Mouse (Mus musculus) heart, embryonic 10.5 days (tissue): ENCODE measurements around the gene Macrod1. TPM values are rescaled to one million over a fixed set of nuclear protein-coding genes. Genes with fewer than 3 reads are reported as not detected.

Experiments
- DNase-seq: peaks from one replicate; pipeline ENCODE4 v3.0.0-alpha.2; 2017; ENCODE audit warnings: low spot score
- H3K27ac ChIP-seq: fragments of 300-500 bp; sonication (generic); 2 replicates; pipeline ENCODE4 v1.5.1; 2016; ENCODE audit warnings: mild to moderate bottlenecking
- H3K27me3 ChIP-seq: fragments of 300-500 bp; sonication (generic); 2 replicates; pipeline ENCODE4 v1.6.1; 2016; ENCODE audit warnings: mild to moderate bottlenecking; ENCODE audit not compliant: poor library complexity, insufficient read depth, severe bottlenecking
- H3K36me3 ChIP-seq: fragments of 300-500 bp; sonication (generic); 2 replicates; pipeline ENCODE4 v1.6.1; 2016; ENCODE audit warnings: mild to moderate bottlenecking, moderate library complexity
- H3K4me1 ChIP-seq: fragments of 300-500 bp; sonication (generic); 2 replicates; pipeline ENCODE4 v1.6.1; 2016; ENCODE audit warnings: mild to moderate bottlenecking
- H3K4me3 ChIP-seq: fragments of 300-500 bp; sonication (generic); 2 replicates; pipeline ENCODE4 v1.5.1; 2016; ENCODE audit warnings: mild to moderate bottlenecking, moderate library complexity
- H3K9me3 ChIP-seq: fragments of 300-500 bp; sonication (generic); 2 replicates; pipeline ENCODE4 v1.6.1; 2016; ENCODE audit warnings: mild to moderate bottlenecking, moderate library complexity
- WGBS: fragments of 180-500 bp; shearing (Covaris S2); methylation state at CpG from one replicate; pipeline ENCODE4 v1.1.7; 2016; 5-methylcytosine and 5-hydroxymethylcytosine counted together
- polyA plus RNA-seq: library from polyadenylated mRNA; unstranded; fragments of >200 nt; fragmentation: Nextera tagmentation; extraction: Ambion mirVana; gene quantifications from 2 replicates; pipeline ENCODE4 v1.2.1, GENCODE M21; 2016

Gene Macrod1
- polyA plus RNA-seq, 1 experiment from 2014 or later: 8.0 TPM

DNA sequence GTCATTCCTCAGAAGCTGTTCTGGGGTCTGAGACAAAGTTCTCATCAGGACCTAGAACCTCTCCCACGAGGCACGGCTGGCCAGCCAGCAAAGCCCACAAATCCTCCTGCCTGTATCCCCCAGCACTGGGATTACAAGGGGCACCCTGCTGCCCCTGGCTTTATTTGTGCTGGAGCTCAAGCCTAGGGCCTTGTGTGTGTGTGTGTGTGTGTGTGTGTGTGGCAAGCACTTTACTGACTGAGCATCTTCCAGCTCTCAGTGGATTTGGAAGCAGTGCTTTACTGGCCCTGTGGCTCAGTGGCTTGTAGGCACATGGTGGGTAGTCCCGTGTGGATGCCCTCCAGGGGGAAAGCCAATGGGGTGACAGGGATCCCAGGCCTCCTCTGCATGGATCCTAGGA is 56.0 kb downstream of the Macrod1 start:
- H3K36me3 ChIP-seq: no peaks in the 10 kb centered on the region
- peaks cover 70% of the 10 kb centered on the region for H3K4me1 ChIP-seq
- 52% methylated on average over 3 of the region's 3 CpGs for WGBS
- peaks cover 40% of the 10 kb centered on the region for H3K27me3 ChIP-seq
- H3K27ac ChIP-seq: peak overlapping the region; percentile 72
- no peaks in the 10 kb centered on the region for H3K9me3 ChIP-seq
- no peak for DNase-seq
- H3K4me3 ChIP-seq: no peak overlapping the region

DNA sequence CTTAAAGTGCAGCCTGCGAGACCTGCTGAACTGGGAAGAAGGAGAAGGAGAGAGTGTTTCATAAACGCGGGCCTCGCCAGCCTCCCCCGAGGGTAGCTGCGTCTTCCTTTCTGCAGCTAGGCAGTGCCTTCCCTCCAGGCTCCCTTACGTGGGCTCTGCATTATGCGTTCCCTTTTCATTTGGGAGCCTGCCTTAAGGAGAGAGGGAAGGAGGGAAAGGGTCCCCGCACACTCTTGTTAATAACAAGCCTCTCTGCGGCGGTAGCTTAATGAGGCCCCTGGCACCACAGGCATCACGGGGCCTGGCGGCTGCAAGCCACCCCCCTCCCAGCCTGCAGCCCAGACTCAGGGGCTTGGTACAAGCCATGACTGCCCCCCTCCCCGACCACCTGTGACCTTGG is 57.0 kb downstream of the Macrod1 start:
- 52% methylated on average over 14 of the region's 14 CpGs for WGBS
- no peak overlapping the region for H3K4me3 ChIP-seq
- no peaks in the 10 kb centered on the region for H3K9me3 ChIP-seq
- peaks cover 80% of the 10 kb centered on the region for H3K4me1 ChIP-seq
- H3K27ac ChIP-seq: peak overlapping the region; percentile 72
- peaks cover 43% of the 10 kb centered on the region for H3K27me3 ChIP-seq
- H3K36me3 ChIP-seq: no peaks in the 10 kb centered on the region
- no peak for DNase-seq

DNA sequence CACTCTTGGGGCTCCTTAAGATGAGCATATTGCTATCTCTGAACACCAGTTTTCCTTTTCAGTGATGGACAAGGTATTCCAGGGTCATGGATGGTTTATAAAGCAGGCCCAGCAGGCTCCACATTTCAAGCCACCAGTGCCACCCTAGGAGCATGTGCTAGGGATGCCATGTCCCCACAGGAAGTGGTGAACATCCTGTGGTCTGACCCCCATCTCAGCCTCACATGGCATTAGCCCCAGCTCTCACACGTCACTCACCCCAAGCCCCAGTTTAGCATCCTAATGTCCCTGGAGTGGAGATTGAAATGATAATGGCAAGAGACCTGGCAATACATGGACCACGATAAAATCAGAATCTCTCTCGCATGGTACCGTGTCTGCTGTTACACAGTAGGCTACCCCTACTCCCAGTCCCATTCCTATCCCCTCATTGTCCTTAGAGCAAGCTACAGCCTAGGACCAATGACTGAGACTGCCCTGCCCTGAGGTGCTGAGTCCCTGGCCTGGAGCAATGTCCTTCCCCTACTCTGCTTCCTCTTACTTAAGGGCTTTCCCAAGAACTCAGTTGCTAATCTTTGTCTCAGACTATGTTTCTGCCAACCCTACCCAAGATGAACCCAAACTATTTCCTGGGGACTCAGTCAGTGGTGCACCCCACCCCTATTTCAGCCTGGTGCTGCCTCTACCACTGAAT is 59.6 kb downstream of the Macrod1 start:
- WGBS: 76% methylated on average over 4 of the region's 4 CpGs
- DNase-seq: no peak
- Histone ChIP-seq H3K27ac (0 out of 2 replicates have a peak overlapping the region, but pooled peaks have one; percentile 16), H3K9me3 (no peaks in the 10 kb centered on the region), H3K4me3 (no peak overlapping the region), H3K4me1 (peaks cover 82% of the 10 kb centered on the region), H3K36me3 (no peaks in the 10 kb centered on the region), H3K27me3 (peaks cover 34% of the 10 kb centered on the region)

DNA sequence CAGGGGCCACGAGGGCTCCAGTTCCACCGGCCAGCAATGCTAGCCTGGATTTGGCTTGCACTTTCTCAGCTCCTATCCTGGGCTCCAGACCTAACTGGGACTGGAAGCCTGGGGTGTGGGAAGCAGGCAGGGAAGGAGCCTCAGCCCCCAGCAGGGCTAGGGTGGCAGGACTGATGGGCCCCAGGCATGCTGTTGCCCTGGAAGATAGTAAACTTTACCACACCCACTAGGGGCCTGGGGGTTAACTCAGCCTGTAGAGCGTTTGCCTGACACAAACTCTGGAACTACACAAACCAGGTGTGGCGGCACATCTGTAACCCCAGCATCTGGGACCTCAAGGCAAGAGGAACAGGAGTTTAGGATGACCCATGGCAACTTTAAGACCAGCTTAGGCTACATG is 60.5 kb downstream of the Macrod1 start:
- peak overlapping the region; percentile 67 for H3K27ac ChIP-seq
- WGBS: 58% methylated on average over 4 of the region's 4 CpGs
- no peaks in the 10 kb centered on the region for H3K36me3 ChIP-seq
- peaks cover 83% of the 10 kb centered on the region for H3K4me1 ChIP-seq
- H3K4me3 ChIP-seq: no peak overlapping the region
- no peaks in the 10 kb centered on the region for H3K9me3 ChIP-seq
- H3K27me3 ChIP-seq: peaks cover 28% of the 10 kb centered on the region
- DNase-seq: no peak

DNA sequence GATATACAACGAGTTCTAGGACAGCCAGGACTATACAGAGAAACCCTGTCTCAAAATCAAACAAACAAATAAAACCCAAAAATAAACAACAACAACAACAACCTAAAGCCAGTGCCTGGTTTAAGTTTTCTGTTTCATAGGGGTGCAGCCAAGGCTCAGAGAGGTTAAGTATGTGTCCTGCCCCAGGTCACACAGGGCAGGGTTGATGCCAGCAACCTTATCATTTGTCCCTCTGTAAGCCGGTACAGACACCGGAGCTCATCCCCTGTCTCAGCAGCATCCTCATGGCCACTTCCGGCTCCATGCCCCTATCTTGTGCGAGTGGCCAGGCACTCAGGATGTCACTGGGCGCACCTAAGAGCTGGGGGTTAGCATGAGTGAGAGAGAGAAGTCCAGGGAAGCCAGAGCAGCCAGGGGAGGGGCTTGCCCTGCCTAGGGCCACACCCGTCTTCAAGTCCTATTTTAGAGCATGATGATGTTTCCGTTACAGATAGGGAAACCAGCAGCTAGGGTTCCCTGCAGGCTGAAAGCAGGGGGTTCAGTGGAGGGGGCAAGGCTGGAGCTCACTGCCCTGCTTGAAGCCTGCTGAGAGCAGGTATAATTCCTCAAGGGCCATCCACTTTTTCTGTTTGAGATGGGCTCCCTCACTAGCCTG is 61.2 kb downstream of the Macrod1 start:
- Histone ChIP-seq H3K4me1 (peaks cover 83% of the 10 kb centered on the region), H3K36me3 (no peaks in the 10 kb centered on the region), H3K27me3 (peaks cover 28% of the 10 kb centered on the region), H3K4me3 (no peak overlapping the region), H3K9me3 (no peaks in the 10 kb centered on the region), H3K27ac (peak overlapping the region; percentile 67)
- no peak for DNase-seq
- WGBS: 44% methylated on average over 8 of the region's 8 CpGs

DNA sequence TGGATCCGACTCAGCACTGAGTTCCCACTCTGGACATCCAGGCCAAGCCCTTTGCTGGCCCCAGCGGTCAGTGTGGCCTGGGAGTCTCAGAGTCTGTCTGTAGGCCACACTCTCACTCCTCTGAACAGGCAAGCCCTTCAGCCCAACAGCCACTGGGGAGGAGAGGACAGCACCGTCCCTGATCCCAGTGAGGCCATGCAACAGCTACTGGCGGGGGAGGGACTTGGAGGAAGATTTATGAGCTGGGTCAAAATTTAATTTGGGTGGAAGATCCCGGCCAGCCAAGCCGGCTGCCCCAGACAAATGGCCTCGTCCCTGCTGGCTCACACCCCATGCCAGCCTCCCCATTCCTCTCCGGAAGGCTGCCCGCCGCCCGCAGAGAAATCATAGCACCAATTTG is 64.6 kb downstream of the Macrod1 start:
- H3K4me3 ChIP-seq: no peak overlapping the region
- peaks cover 62% of the 10 kb centered on the region for H3K4me1 ChIP-seq
- H3K27ac ChIP-seq: peak overlapping the region; percentile 89; the same call in 1 of the 2 replicates
- H3K9me3 ChIP-seq: no peaks in the 10 kb centered on the region
- 70% methylated on average over 11 of the region's 11 CpGs for WGBS
- peaks cover 33% of the 10 kb centered on the region for H3K27me3 ChIP-seq
- no peaks in the 10 kb centered on the region for H3K36me3 ChIP-seq
- no peak for DNase-seq

DNA sequence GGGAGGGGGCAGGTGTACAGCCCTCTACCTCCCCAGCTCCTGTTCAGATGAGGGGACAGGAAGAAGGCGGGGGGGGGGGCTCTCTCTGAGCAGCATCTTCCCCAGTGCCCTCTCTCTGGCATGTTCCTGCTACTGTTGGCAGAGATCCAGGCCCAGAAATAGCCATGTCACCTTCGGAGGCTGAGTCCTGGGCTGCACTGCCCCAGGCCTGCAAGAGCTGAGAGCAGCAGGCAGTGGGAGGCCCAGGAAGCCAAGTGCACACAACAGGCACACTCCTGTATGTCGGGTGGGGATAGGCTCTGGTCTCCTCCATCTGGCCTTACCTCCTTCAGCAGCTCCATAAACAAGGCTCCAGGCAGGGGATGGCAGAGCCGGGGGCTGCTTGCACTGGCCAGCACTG is 65.7 kb downstream of the Macrod1 start:
- Histone ChIP-seq H3K27me3 (peaks cover 30% of the 10 kb centered on the region), H3K36me3 (no peaks in the 10 kb centered on the region), H3K9me3 (no peaks in the 10 kb centered on the region), H3K27ac (peak overlapping the region; percentile 89), H3K4me1 (peaks cover 52% of the 10 kb centered on the region), H3K4me3 (peak overlapping the region; percentile 22)
- DNase-seq: peak; percentile 85
- WGBS: 33% methylated on average over 4 of the region's 4 CpGs

DNA sequence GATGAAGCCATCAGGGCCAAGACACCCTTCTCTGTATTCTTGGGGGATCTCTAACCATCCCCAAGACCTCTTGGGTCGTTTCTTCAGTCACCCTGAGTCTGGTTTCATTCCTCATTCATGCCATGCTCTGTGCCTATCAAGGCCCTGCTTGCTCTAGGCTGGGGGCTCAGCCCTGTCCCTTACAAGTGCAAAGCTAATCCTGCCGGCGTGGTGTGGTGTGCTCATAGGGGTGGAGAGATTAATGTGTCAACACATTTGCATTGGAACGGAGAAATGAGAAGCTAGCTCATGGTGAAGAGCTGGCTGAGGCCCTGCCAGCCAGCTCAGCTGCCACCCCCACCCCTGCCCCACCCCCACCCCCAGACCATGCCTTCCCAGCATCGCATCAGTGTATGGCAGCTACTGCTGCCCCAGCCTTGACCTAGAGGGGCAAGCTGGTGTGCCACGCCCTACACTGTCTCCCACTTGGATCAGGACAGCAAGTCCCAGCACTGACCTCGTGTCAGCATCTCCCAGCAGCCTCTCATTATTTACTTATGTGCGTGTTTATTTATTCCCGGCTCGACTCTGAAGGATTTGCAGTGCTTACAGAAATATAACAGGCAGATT is 66.2 kb downstream of the Macrod1 start:
- Histone ChIP-seq H3K27me3 (peaks cover 30% of the 10 kb centered on the region), H3K4me3 (peak overlapping the region; percentile 22)

DNA sequence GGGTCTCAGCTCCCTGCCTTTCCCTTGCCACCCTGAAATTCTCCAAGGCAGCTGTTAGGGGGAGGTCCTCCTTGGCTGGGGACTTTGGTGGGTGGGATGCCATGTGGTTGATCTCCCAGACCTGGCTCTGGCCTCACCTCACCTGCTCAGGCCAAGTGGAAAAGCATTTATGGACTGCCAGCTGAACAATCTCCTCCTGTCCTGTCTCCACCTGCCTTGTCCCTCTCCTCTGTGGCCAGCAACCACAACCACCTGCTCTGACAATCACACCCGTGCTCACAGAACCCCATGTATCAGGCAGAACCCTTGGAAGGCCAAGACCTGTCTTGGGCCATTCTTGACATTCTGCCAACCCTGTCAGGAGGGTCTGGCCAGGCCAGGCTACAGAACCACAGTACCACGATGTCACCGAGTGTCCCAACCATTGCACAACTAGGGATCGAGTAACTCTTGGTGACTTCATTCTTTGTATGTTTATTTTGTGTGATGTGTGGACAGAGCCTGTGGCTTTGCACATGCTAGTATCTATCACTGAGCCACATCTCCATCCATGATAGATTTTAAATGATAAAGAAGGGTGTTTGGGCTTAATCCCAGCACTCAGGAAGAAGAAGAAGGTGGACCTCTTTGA is 69.0 kb downstream of the Macrod1 start:
- Histone ChIP-seq H3K4me1 (peaks cover 55% of the 10 kb centered on the region), H3K36me3 (no peaks in the 10 kb centered on the region), H3K27me3 (peaks cover 22% of the 10 kb centered on the region), H3K27ac (no peak overlapping the region), H3K9me3 (no peaks in the 10 kb centered on the region), H3K4me3 (no peak overlapping the region)
- no peak for DNase-seq
- 83% methylated on average over 4 of the region's 4 CpGs for WGBS

More for the DNA sequence above, 66.2 kb downstream of the Macrod1 start:
- no peaks in the 10 kb centered on the region for H3K36me3 ChIP-seq
- WGBS: 38% methylated on average over 10 of the region's 10 CpGs
- peak overlapping the region; percentile 89 for H3K27ac ChIP-seq
- DNase-seq: no peak
- H3K4me1 ChIP-seq: peaks cover 47% of the 10 kb centered on the region
- H3K9me3 ChIP-seq: no peaks in the 10 kb centered on the region

DNA sequence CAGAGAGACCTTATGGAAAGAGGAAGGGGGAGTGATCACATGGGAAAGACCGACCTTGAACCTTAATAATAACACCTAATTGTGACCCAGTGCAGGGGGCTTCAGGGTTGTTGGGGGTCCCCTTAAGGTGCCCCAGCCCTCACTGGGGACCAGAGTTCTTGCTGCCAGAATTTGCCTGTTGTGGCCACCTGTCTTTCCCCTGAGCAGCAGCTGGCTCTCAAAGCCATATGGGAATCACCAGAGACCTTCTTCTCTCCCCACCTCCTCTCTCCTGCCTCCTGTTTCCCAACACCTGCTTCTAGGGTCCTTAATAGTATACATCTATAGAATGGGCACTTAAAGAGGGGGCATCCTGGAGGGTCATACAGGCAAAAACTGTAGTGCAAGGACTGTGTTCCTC is 69.6 kb downstream of the Macrod1 start:
- Histone ChIP-seq H3K4me3 (no peak overlapping the region), H3K27me3 (peaks cover 26% of the 10 kb centered on the region), H3K27ac (no peak overlapping the region), H3K9me3 (no peaks in the 10 kb centered on the region), H3K4me1 (peaks cover 55% of the 10 kb centered on the region), H3K36me3 (no peaks in the 10 kb centered on the region)
- 67% methylated on average over 1 of the region's 1 CpGs for WGBS
- DNase-seq: no peak

DNA sequence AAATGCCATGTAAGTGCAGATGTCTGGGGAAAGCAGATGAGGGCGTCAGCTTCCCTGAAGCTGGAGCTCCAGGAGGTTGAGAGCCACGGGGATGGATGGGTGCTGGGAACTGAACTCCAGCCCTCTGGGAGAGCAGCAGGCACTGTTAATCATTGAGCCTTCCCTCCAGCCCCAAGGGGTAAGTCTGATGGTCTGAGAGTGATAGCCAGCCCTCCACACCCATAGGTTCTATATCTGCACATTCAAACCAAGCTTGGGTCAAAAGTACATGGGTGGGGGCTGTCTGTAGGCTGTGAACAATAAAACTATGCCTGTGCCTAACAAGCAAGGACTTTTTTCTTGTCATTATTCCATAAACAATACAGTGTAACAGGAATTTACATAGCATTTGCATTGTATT is 70.3 kb downstream of the Macrod1 start:
- 65% methylated on average over 2 of the region's 2 CpGs for WGBS
- no peaks in the 10 kb centered on the region for H3K9me3 ChIP-seq
- no peak for DNase-seq
- no peaks in the 10 kb centered on the region for H3K36me3 ChIP-seq
- no peak overlapping the region for H3K27ac ChIP-seq
- peaks cover 34% of the 10 kb centered on the region for H3K27me3 ChIP-seq
- H3K4me1 ChIP-seq: peaks cover 54% of the 10 kb centered on the region
- no peak overlapping the region for H3K4me3 ChIP-seq

DNA sequence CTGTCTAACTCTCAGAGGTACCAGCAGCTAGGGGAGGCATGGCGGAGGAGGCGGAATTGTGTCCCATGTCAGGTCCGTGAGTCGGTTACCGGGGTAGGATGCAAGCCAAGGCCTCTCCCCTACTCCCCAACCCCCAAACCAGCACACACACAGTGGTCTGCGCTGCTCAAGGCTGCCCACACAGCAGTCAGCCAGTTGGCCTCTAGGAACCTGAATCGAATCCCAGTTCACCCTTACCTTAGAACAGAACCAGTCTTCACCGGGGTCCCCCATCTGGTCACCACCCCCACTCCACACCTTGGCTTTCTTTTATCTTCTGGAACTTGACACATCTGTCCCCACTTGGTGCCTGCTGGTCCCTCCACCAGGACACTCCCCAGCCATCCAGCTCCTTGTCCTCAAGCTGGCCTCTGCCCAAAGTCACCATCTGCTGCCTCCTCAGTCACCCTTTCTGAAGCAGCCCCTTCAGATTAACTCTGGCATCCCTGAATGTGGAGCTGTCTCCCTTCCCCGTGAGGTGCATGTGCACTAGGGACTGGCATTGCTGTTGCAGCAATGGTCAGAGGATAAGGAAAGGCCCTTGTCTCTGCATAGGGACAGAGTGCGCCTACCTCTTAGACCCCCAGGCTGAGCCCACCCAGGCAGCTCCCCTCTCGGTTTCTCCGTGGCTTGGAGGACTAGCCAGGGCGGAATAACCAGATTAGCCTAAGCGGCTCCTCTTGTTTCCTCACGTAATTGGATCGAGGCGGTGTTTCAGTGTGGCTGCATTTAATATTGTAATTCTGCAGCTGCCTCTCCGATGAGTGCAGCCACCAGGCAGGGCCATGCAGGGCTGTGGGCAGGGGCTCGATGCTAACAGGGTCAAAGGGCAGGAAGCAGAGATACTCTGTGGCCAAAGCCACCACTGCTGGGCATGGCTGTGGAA is 72.2 kb downstream of the Macrod1 start:
- no peaks in the 10 kb centered on the region for H3K9me3 ChIP-seq
- no peaks in the 10 kb centered on the region for H3K36me3 ChIP-seq
- H3K4me1 ChIP-seq: peaks cover 49% of the 10 kb centered on the region
- H3K27ac ChIP-seq: peak overlapping the region; percentile 74; the same call in 1 of the 2 replicates
- DNase-seq: no peak
- 66% methylated on average over 19 of the region's 19 CpGs for WGBS
- H3K27me3 ChIP-seq: peaks cover 50% of the 10 kb centered on the region
- no peak overlapping the region for H3K4me3 ChIP-seq
